Mouse (Mus musculus) lung, postnatal 14 days (tissue): ENCODE measurements around the gene BC025920.
A peak's percentile ranks its signal among the peaks of the same experiment; 100 is the strongest.

Experiments
- DNase-seq: peaks from one replicate; pipeline ENCODE4 v3.0.0; 2021

Gene BC025920

DNA sequence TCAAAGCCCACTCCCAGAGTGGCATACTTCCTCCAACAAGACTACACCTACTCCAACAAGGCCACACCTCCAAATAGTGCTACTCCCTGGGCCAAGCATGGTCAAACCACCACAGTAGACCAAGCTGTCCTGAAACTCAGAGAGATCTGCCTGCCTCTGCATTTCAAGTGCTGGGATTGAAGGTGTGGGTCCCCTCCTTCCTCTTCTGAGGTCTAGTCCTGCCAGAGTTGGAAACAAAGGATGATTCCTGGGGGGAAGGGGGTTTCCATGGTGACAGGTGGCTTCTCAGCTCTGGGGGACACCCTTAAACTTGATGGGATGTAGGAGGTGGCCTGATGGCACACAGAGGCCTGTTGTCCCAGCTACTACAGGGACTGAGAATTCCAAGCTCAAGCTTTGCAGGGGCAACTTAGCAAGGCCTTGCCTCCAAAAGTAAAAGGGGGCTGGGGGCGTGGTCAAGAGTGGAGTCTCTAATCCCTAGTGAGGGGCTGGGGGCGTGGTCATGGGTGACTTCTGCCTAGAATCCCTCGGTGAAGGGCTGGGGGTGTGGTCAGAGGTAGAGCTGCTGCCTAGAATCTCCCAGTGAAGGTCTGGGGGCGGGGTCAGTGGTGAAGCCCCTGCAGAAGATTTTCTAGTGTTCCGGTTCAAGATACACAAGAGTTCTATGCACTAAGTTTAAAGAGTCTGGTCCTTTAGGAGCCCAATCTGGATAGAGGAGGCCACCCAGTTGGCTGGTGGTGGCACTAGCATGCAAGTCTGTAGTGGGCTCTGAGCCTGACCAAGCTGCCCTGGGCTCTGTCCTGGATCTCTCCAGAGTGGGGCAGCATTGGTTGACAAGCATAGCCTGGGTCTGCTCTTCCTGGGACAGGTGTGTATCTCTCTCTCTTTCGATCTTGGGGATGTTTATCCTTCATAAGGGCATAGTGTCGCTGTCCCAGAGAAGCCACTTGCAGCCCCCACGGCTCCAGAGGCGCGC is 31.7 kb upstream of the BC025920 start, which contains the start of gene Tle2:
TSS of gene Tle2 (plus strand) at position 481 of the 976 bp plus-strand sequence.
- no peak for DNase-seq

DNA sequence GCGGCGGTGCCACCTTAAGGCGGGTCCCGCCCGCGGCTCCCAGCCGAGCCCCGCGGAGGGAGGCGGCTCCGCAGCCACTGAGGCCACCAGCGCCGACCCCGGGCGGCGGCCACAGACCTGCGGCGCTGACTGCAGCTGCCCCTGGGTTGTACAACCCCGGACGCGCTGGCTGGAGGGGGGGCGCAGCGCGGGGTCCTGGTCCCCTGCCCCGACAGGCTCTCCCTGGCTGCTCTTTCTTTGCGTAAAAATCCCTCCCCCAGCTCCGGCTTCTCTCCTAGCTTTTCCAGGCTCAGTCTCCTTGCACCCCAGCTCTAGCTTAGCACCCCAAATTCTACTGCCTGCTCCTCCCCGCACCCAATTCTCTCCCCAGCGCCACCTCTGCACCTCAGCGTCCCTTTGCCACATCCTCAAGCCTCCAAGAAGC is 30.9 kb upstream of the BC025920 start:
- DNase-seq, result peak; percentile 64

DNA sequence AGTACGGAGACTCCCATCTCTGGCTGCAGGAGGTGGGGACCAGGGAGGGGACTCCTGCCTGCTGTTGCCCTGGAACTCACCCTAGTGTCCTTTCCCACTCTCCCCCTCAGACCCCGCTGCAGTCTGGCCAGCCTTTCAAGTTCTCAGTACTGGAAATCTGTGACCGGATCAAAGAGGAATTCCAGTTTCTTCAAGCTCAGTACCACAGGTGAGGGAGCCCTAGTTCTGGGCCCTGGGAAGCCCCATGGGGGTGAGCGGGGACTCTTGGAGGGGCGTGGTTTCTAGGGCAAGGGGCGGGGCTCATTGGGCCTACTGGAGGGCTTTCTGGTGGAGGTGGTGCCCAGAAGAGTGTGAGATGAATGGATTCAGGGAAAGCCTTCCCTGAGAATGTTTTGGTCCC is 30.4 kb upstream of the BC025920 start:
- peak; percentile 33 for DNase-seq

DNA sequence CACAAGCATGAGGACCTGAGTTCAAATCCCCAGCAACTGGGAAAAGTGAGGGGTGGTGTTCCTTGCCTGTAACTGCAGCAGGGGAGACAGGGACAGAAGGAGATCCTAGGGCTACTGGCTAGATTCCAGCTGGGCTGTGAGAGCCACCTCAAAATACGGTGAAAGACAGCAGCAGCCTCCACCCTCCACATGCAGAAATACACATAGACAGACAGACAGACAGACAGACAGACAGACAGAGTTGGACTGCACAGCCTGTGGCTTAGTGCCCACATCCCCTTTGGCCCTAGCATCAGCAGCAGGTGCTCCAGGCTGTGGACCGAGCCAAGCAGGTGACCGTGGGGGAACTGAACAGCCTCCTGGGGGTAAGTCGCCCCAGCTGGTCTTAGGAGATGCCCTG is 26.1 kb upstream of the BC025920 start:
- no peak for DNase-seq

DNA sequence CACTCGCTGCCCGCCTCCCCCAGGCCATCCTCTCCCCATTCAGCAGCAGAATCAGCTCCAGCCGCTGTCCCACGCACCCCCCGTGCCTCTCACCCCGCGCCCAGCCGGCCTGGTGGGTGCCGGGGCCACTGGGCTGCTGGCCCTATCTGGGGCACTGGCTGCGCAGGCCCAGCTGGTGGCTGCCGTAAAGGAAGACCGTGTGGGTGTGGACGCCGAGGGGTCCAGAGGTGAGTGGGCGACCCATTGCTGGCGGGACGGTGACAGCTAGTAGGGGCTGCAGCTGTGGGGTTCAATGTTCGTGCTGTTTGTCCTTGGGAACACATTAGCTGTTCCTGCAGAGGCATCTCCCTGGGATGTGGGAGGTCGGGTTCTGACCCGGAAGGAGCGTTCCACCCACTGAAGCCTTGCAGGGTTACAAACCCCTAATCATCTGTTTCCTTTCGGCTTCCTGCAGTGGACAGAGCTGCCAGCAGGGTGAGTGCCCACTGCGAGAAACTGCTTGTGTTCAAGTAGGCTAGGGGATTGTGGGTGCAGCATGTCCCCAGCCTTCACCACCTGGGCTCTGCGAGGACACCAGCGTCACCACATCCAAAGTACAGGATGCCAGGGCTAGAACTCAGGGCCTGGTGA is 25.5 kb upstream of the BC025920 start:
- DNase-seq, result no peak

DNA sequence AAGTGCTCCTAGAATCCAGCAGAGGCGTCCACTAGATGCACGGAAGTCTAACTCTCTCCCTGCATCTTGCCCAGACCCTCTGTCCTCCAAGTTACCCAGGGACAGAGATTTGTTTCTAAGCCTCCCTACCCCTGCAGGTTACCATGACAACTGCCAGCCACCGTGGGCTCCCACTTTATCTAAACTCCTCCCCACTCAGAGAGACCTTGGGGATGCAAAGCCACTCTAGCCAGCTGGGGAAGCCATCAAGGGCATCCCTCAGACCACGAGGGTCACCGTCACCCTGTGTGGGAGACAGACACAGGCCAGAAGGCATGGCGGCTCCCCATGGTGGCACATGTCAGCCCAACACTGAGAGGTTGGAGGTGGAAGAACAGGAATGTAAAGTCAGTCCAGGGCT is 22.7 kb upstream of the BC025920 start:
- DNase-seq, result no peak

DNA sequence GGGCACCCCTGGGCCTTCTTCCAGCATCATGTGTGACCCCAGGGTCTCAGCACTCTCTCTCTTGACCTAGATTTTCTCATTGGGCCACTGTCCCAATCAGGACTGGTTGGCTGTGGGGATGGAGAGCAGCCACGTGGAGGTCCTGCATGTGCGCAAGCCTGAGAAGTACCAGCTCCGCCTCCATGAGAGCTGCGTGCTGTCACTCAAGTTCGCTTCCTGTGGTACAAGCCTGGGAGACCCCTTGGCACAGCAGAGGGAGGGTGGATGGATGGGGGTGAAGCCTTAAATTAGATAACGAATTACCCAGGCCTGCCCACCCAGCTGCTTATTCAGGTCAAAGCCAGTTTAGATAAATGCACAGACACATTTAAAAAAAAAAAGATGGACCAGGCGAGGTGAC is 17.3 kb upstream of the BC025920 start:
- DNase-seq, result no peak

DNA sequence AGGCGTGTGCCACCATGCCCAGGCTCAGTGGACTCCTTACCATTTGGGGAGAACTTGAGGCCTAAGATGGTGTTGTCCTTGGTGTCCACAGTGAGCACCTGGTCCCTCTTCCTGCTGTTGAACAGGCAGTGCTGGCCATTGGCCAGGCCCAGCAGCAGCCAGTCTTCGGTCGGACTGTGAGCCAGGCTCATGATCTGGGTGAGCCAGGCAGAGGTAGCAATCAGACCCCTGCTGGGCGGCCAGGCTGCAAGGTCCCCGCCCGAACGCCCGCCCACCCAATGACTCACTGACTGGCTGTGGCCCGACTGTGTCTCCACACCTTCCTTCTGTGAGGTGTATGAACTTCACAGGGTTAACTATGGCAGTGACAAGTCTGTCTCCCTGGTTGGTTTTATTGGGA is 14.2 kb upstream of the BC025920 start:
- no peak for DNase-seq

DNA sequence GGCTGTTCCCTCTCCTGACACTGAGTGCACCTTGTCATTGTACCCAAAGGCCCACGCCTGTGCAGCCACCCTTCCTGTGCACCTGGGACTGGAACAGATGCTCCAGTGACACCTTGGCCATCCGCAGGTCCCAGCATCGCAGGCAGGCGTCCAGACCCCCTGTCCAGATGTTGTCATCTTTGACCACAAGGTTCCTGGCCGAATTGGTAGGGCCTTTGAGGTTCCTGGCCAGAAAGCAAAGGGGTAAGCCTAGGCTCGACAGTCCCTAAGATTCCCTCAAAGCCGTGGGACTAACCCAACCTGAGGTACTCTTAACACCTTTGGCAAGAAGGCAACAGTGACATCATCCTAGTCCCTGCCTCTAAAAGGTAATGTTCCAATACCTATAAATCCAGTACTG is 13.4 kb upstream of the BC025920 start:
- DNase-seq, result no peak

DNA sequence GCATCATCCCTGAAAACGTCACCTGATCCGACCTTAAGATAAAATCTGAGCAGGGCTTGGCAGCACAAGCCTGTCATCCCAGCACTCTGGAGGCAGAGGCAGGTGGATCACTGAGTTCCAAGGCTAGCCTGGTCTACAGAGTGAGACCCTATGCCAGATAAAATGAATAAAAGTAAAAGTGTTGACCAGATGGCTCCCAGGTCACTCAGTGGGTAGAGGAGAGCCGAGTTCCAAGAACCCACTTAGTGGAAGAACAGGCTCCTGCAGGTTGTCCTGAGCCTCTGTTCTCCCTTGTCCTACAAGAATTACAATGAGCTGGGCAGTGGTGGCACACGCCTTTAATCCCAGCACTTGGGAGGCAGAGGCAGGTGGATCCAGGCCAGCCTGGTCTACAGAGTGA is 12.8 kb upstream of the BC025920 start:
- no peak for DNase-seq

DNA sequence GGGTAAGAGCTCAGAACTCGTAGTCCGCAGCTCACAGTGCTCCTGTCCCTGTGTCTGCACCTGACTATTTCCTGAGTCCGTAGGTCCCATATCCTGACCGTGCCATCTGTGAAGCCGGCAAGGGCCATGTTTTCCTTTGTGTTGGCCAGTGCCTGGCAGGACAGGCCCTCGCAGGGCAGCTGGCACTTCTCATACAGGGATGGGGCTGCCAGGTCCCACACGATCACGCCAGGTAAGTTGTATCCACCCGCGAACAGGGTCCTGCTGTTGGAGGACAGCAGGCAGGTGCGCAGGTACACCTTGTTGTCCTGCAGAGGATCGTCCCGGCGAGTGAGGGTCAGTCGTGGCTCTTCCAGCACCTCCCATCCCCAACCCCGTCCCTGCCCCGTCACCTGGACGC is 12.1 kb upstream of the BC025920 start:
- no peak for DNase-seq

DNA sequence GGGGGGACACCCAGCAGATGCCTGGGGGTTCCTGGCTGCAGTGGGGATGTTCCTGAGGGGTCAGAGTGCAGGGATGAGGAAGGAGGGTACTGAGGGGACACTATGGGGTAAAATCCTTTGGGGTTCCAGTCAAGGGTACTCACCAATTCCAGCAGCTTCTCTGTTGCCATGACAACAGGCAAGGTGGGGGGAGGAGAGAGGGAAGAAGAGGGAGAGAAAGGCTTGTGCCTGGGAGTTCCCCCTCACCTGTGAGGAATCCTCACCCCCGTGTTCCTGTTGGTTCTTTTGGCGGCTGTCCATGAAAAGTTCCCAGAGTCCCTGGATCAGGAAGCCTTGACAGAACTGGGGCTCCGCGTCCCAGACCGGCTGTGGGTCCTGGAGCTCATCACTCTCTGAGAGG is 10.5 kb upstream of the BC025920 start:
- no peak for DNase-seq

DNA sequence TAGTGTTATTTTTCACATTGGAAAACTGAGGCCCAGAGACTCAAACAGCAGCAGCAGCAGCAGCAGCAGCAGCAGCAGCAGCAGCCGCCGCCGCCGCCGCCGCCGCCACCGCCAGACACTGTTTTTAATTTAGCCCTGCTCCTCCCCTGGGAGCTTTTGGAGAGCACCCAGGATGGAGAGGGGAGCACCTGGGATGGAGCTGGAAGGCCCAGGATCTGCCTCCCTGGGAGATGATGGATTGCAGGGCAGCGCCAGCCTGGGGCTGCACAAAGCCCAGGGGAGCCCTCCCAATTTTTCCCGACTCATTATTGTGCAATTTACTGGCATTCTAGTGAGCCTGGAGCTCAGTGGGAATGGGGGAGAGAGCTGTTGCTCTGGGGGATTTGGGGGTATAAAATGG is 9.5 kb upstream of the BC025920 start:
- DNase-seq, result peak; percentile 29

DNA sequence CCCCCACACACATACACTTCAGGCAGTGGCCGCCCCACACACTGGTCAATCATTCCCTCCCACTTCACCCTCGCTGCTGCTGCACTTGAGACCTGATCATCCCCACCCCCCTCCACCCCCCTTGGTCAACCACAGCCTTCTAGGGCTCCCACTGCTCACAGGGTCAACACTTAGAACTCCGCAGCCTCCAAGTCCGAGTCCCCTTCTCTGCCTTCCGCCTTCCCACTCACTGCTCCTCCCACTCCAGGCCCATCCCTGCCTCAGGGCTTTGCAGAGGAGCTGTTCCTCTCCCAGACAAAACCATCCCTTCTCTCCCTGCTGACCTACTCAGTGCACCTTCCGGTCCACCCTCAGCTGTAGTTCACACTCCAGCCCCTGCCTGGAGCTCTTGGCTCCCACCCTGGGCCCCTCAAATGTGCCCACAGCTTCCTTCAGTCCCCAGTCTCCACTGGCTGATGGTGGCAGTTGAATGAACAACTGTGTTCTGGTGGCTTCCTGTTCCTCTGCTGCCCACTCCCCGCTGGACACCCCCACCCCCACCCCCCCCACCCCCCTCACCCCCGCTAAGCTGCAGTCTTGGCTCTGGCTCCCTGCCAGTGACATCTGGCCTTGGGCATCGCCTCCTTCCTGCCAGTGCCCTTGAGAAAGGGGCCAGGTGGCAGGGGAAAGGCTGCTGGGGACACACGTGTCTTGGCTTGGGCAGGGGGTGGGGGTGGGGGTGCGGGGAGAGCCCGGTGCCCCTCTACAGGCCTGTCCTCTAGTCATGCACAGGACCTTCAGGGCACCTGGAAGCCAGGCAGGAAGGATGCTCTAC is 8.7 kb upstream of the BC025920 start:
- peak; percentile 51 for DNase-seq

DNA sequence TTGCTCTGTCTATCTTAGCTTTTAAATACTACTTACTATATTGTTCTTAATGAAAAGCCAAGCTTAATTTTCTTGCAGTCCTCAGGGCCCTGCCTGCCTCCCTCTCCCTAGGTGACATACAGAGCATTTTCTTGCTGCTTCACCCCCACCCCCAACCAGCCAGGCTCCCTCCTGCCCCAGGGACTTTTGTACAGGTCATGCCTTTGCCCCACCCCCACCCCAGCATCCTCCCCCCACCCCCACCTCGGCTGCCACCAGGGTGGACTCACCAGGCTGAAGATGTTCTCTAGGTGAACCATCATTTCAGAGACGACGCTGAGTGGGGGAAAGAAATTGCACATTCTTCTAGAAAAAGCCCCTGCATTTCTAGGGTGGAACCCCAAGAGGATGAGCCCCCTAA is 7.7 kb upstream of the BC025920 start:
- no peak for DNase-seq

DNA sequence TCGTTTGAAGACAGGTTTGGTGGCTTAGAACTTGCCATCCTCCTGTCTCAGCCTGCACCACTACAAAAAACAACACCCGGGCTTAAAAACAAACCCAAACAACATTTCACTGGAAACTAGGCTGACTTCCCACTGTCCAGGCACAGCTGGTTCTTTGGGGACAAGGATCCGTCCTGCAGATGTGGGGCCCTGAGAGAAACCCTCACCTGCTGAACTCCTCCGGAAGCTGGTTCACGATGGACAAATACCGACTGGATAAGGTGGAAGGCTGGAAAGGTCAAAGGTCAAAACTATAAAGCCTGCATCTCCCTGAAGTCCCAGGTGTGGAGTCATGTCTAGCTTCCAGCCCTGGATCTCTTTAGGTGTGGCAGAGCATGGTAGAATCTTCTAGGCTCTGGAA is 7.2 kb upstream of the BC025920 start:
- no peak for DNase-seq

DNA sequence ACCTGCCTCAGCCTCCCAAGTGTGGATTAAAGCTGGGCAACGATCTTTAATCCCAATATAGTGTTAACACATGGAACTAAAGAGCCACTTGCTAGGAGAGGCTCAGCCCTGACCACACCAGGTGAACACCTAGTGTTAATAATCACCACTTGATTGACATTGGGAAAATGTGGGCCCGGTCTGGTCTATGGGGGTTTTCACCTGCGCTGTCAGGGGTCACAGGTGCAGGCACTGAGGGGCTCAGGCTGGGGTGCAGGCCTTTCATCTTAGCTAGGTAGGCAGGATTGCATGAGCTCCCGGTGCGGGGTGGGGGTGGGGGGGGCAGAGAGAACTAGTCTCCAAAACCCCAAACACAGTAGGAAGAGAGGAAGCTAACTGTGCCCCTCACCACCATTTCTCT is 6.4 kb upstream of the BC025920 start:
- no peak for DNase-seq

DNA sequence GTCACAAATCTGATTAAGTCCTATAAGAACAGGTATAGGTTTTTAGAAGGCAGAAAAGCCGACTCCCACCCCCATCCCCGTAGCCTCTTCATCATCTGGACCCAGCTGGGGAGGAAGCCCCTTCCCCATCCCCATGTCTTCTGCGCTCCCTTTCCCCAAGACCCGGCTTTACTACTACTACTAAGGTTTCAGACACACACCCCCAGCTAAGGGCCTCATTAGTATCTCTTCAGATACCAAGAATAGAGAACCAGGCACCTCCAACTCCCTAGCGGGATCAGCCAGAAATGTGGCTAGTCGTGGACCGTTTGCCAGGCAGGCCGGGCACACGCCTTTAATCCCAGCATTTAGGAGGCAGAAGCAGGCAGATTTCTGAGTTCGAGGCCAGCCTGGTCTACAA is 6.0 kb upstream of the BC025920 start:
- no peak for DNase-seq

DNA sequence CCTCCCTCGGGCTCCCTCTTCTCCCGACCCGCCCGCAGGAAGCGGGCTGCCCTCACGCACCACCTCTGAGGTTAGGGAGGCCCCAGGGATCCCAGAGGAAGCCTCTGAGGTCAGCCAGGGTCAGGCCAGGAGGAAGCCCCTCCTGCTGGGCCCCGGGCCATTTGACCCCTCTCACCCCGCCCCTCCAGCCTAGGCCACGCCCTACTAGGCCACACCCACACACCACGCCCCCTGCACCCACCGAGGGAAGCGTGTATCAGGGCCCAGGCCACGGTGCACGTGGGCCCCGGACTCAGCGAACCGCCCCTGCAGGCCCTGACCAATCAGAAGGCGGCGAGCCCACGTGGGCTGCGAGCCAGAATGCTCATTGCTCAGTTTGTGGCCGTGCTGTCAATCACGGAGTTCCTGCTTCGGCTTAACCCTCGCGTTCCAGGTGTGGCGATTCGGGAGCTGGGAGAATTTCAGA is 5.3 kb upstream of the BC025920 start, which contains the start of gene Tle6:
TSS of gene Tle6 (minus strand) at position 336 of the 466 bp plus-strand sequence.
- DNase-seq, result peak; percentile 98

DNA sequence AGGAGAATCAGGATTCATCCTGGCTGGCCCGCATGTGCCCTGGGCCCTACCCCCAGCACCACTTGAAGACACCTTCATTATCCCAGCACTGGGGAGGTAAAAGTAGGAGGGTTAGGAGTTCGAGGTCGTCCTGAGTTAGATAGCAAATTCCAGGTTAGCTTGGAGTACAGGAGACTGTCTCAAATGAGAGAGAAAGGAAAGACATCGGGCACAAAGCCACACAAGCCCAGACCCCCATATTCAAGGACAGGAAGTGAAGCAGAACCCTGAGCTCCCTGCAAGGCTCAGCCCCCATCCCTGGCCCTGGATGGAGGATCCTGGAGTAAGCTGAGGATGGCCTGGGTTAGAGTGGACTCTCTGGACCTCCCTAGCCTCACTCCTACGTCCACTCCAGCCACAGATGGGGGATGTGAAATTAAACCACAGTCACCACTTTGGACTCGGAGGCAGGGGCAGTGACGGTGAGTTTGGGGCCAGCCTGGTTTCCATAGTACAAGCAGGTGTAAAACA is 4.6 kb upstream of the BC025920 start:
- DNase-seq, result no peak

DNA sequence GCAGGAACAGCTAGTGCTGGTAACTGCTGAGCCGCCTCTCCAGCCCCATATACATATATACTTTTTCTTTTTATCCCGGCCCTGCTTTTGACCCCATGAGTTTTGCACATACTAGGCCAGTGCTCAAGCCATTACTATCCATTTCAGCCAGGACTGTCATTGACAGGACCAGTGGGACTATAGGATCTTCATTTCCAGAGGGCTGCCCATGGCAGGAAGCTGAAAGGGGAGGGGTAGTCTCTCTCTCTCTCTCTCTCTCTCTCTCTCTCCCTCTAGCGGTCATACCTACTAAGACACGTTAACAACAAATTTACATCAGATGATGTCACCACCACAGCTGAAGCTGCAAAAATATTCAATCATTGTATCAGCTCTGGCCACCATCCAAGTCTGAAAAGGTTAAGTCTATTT is 3.3 kb upstream of the BC025920 start:
- no peak for DNase-seq

DNA sequence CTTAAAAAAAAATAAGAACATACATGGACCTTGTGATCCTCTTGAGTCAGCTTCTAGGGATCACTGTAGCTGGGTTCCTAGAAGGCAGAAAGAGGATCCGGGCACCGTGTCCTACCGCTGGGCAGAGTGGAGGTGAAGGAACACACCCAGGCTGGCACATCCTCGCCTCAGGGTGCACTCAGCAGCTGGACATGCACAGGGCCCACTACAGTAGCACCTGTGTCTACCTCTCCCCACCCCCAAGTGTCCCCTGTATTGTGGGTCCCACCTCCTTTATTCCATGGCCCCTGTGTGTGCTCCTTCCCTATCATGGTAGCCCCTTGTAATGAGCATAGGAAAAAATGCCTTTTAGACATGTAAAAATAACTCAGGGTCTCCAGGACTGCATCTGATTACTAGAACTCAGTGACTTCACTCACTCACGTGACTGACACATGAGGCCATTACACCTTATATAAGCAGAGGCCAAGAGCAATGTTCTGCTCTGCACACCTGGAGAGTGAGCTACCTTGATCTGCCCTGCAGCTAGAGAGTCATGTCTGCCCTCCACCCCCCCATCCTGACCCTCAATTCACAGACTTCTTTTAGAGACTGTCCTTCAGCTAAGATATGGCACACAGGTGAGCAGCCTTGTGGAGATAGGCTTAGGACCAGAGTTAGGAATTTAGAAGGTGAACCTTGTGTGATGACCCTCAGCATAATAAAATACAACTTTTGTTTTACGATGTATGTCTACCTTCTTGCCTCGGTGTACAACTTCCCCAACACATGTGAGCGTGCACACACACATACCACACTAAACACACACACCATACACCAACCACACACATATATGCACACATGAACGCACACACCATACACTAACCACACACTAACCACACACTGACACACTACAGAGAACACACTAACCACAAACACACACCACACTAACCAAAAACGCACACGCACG is 1.8 kb upstream of the BC025920 start:
- no peak for DNase-seq
